Mouse (Mus musculus) heart, embryonic 15.5 days (tissue): ENCODE data around the gene Smarcad1. TPM values are rescaled to one million over a fixed set of nuclear protein-coding genes. Genes with fewer than 3 reads are reported as not detected.

Source experiments
- ATAC-seq: fragments of 200-750 bp; cut with Nextera tagmentation; replicated peaks from 2 replicates; pipeline ENCODE4 v1.8.0; 2017; ENCODE audit warnings: low read depth, moderate TSS enrichment; ENCODE audit not compliant: insufficient number of reproducible peaks, insufficient read depth, low FRiP score
- H3K27ac ChIP-seq: fragments of 300-500 bp; sonication (generic); 2 replicates; pipeline ENCODE4 v1.5.1; 2015; ENCODE audit warnings: mild to moderate bottlenecking, inconsistent platforms
- H3K27me3 ChIP-seq: fragments of 300-500 bp; sonication (generic); 2 replicates; pipeline ENCODE4 v1.6.1; 2015; ENCODE audit warnings: inconsistent platforms
- H3K36me3 ChIP-seq: fragments of 300-500 bp; sonication (generic); 2 replicates; pipeline ENCODE4 v1.6.1; 2015; ENCODE audit warnings: mild to moderate bottlenecking, inconsistent platforms
- H3K4me1 ChIP-seq: fragments of 300-500 bp; sonication (generic); replicated peaks from 2 replicates; pipeline ENCODE4 v1.6.1; 2015; ENCODE audit warnings: inconsistent platforms
- H3K4me2 ChIP-seq: fragments of 300-500 bp; sonication (generic); 2 replicates; pipeline ENCODE4 v1.6.1; 2015; ENCODE audit warnings: inconsistent platforms, mild to moderate bottlenecking, moderate library complexity
- H3K4me3 ChIP-seq: fragments of 300-500 bp; sonication (generic); 2 replicates; pipeline ENCODE4 v1.5.1; 2015; ENCODE audit warnings: mild to moderate bottlenecking, inconsistent platforms
- H3K9ac ChIP-seq: fragments of 300-500 bp; sonication (generic); 2 replicates; pipeline ENCODE4 v1.6.1; 2015; ENCODE audit warnings: mild to moderate bottlenecking, inconsistent platforms
- H3K9me3 ChIP-seq: fragments of 300-500 bp; sonication (generic); replicated peaks from 2 replicates; pipeline ENCODE4 v1.6.1; 2016; ENCODE audit warnings: inconsistent platforms
- WGBS: fragments of 180-500 bp; shearing (Covaris S2); methylation state at CpG from one replicate; pipeline ENCODE4 v1.1.7; 2015; ENCODE audit warnings: mixed read lengths; 5-methylcytosine and 5-hydroxymethylcytosine counted together
- polyA plus RNA-seq: library from polyadenylated mRNA; unstranded; fragments of >200 nt; fragmentation: Nextera tagmentation; extraction: Ambion mirVana; gene quantifications from 2 replicates; pipeline ENCODE4 v1.2.1, GENCODE M21; 2015

The Smarcad1 gene
- polyA plus RNA-seq, 1 experiment from 2014 or later, result 39.1 TPM

DNA sequence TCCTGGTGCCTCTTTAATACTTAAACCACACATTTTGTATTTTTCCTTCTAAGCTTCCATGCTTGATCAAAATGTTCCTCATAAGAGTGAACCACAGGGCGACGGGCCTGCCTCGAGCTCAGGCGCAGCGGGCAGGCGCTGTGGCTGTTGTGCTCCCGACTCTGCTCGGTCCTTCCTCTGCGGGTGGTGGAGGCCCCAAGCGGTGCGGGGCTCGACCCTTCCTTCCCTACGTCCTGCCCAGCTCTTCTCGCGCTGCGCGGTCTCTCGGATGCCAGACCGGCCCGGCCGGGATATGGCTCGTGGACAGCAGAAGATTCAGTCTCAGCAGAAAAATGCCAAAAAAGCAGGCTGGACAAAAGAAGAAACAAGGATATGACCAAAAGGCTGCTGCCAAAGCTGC is 108.3 kb downstream of the Smarcad1 start:
- no peak for ATAC-seq
- Histone ChIP-seq H3K9me3 (no peaks in the 10 kb centered on the region), H3K36me3 (no peaks in the 10 kb centered on the region), H3K27me3 (no peaks in the 10 kb centered on the region), H3K9ac (no peak overlapping the region), H3K4me3 (peak overlapping the region; percentile 30), H3K4me2 (peak overlapping the region; percentile 52), H3K4me1 (0 out of 2 replicates have a peak, but pooled peaks cover 3% of the 10 kb centered on the region), H3K27ac (no peak overlapping the region)
- WGBS, result 7% methylated on average over 22 of the region's 22 CpGs

DNA sequence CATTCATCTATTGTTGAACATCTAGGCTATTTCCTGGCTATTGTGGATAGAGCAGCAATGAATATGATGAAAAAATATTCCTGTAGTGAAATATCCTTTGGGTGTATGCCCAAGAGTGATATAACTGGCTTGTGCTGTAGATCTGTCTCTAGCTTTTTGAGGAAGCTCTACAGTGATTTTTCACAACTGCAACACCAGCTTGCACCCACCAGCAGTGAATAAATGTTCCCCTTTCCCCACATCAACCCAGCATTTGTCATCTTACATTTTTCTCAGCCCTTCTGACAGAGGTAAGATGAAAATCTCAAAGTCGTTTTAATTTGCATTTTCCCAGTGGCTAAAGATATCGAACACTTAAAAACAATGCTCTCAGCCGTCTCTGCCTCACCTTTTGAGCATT is 111.2 kb downstream of the Smarcad1 start:
- 53% methylated on average over 3 of the region's 3 CpGs for WGBS
- Histone ChIP-seq H3K4me3 (no peak overlapping the region), H3K27me3 (no peaks in the 10 kb centered on the region), H3K9ac (no peak overlapping the region), H3K27ac (no peak overlapping the region), H3K4me1 (0 out of 2 replicates have a peak, but pooled peaks cover 3% of the 10 kb centered on the region), H3K36me3 (no peaks in the 10 kb centered on the region), H3K4me2 (no peak overlapping the region), H3K9me3 (no peaks in the 10 kb centered on the region)
- ATAC-seq, result no peak

DNA sequence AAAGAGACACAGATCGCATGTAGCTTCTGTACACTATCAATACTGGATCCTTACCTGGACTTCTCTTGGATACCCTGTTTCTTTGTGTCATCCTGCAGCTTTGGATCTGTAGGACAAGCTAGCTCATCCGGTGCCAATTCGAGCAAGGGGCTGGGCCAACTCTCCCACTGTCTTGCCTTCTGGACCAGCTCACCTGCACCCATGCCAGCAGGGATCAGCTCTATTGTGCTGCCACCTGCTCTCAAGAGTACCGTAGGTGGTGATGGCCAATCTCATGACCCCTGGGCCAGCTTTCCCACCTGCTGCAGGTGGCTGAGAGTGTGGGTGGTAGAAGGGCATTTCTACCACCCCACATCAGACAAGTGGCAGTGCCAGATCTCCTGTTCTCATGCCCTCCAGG is 114.7 kb downstream of the Smarcad1 start:
- WGBS, result 87% methylated on average over 4 of the region's 4 CpGs
- no peak overlapping the region for H3K27ac ChIP-seq
- H3K36me3 ChIP-seq, result no peaks in the 10 kb centered on the region
- no peaks in the 10 kb centered on the region for H3K4me1 ChIP-seq
- no peaks in the 10 kb centered on the region for H3K9me3 ChIP-seq
- H3K27me3 ChIP-seq, result no peaks in the 10 kb centered on the region
- no peak overlapping the region for H3K4me2 ChIP-seq
- no peak for ATAC-seq
- no peak overlapping the region for H3K4me3 ChIP-seq
- no peak overlapping the region for H3K9ac ChIP-seq

DNA sequence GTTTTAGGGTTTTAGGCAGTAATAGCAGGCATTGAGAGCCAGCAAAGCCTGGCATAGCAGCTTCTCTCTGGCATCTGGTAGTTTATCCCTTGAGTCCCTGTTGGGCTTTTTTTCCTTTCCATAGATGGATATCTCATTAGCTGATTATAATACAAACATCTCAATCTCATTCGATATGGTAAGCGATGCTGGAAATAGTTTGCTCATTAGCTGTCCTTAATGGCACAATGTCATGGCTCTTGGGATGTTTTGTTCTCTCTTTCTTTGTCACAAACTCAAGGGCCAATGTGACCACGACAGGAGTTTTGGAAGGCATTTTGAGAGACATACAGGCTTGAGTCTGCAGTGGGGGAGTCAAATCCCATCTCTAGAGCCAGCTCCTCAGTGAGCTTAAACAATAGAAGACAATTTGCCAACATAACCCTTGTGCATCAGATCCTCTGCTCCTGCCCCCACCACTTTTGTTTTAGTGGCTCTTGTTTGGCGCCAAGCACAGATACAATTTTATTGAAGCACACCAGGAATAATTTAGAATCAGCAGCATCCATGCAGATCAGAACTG is 117.1 kb downstream of the Smarcad1 start:
- Histone ChIP-seq H3K9me3 (no peaks in the 10 kb centered on the region), H3K4me3 (no peak overlapping the region), H3K4me1 (no peaks in the 10 kb centered on the region), H3K36me3 (no peaks in the 10 kb centered on the region), H3K4me2 (no peak overlapping the region), H3K27me3 (no peaks in the 10 kb centered on the region), H3K27ac (no peak overlapping the region), H3K9ac (no peak overlapping the region)
- 85% methylated on average over 4 of the region's 4 CpGs for WGBS
- no peak for ATAC-seq

DNA sequence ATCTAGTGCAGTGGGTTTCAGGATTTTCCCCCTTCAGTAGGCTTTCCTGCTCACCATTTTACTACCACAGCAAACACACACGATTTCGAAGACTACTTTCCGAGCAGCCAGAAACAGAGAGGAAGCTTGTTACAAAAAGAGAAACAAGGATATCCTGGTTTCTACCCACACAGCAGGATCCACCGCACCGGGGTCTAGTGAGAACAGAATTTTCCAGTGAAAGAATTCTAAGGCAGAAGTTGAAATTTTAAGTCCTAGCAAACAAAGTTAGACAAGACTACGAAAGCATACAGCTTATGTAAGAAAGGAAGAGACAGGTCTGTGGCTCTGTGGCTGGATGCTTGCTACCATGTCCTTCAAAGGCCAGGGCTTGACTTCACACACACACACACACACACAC is 121.8 kb downstream of the Smarcad1 start:
- Histone ChIP-seq H3K4me1 (peaks cover 4% of the 10 kb centered on the region; the same call in 1 of the 2 replicates), H3K36me3 (no peaks in the 10 kb centered on the region), H3K27me3 (no peaks in the 10 kb centered on the region), H3K4me3 (no peak overlapping the region), H3K4me2 (no peak overlapping the region), H3K9ac (no peak overlapping the region), H3K9me3 (no peaks in the 10 kb centered on the region), H3K27ac (peak overlapping the region; percentile 66)
- ATAC-seq, result no peak
- WGBS, result 63% methylated on average over 6 of the region's 6 CpGs

DNA sequence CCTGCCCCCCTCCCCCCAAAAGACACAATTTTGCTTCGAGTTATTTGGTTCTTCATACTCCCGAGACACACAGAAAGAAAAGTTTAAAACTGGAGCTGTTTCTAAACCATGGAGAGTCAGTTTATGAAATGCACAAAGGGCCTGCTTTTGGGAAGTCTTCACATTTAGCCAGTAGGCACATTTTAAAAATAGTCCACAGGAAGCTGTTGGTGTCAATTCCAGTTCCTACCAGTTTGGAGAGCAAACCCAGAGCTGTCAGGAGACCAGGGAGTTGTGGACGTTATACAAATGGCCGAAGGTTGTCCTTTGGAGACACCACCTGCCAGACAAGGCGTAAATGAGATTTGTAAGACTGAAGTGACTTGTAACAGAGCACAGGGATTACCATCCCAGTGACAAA is 122.6 kb downstream of the Smarcad1 start:
- no peak overlapping the region for H3K9ac ChIP-seq
- H3K9me3 ChIP-seq, result no peaks in the 10 kb centered on the region
- no peaks in the 10 kb centered on the region for H3K27me3 ChIP-seq
- peaks cover 4% of the 10 kb centered on the region; the same call in 1 of the 2 replicates for H3K4me1 ChIP-seq
- ATAC-seq, result no peak
- H3K27ac ChIP-seq, result peak overlapping the region; percentile 50
- no peaks in the 10 kb centered on the region for H3K36me3 ChIP-seq
- WGBS, result 38% methylated on average over 5 of the region's 5 CpGs
- no peak overlapping the region for H3K4me3 ChIP-seq
- H3K4me2 ChIP-seq, result no peak overlapping the region

Other genes starting within 250 kb of the Smarcad1 start
- gene Hpgds, start 102.3 kb downstream of the Smarcad1 start, polyA plus RNA-seq, result 3.0 and 4.2 TPM in 2 replicates